Mouse (Mus musculus) hindlimb bud, embryonic 11.5 days (tissue): ENCODE measurements around the gene 2310057J18Rik.
"Not testable (repeated sequence)": the region's sequence is repeated elsewhere in the genome, so short reads cannot be mapped to it uniquely, and the experiment has no call there.

Experiments used
- DNase-seq: peaks from one replicate; pipeline ENCODE4 v3.0.0-alpha.2; 2012; ENCODE audit warnings: low read depth, low spot score; ENCODE audit errors: extremely low spot score

The 2310057J18Rik gene

DNA sequence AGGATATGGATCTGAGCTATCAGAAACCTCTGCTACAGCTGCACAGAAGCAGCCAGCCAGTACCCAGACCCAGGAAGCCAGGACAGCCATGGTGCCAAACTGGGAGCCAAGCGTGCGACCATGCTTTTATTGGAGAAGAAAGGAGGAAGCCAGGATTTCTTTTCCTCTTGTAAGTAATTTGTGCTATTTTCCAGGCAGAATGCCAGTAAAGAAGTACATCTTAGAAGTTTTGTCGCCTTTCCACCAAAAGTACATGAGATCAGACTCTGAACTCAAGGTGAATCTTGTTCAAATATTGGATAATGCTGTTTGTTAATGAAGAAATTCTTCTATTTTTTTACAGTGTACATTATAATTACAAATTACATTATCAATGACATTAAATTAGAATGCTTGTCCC is at the start of gene 2310057J18Rik:
Gene 2310057J18Rik (minus strand): TSS at position 101 of the 400 bp plus-strand sequence.
- no peak for DNase-seq

DNA sequence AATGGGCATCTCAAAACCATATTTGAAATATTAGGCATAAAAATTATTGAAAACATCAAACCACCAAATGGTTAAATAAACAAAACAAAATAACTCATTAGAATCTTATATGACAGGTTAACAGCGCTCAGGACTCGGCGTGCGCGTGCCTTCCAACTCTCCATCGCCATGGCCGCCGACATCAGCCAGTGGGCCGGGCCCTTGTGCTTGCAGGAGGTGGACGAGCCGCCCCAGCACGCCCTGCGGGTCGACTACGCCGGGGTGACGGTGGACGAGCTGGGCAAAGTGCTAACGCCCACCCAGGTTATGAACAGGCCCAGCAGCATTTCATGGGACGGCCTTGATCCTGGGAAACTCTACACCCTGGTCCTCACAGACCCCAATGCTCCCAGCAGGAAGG is 43.9 kb upstream of the 2310057J18Rik start:
- DNase-seq, result not testable (repeated sequence)

DNA sequence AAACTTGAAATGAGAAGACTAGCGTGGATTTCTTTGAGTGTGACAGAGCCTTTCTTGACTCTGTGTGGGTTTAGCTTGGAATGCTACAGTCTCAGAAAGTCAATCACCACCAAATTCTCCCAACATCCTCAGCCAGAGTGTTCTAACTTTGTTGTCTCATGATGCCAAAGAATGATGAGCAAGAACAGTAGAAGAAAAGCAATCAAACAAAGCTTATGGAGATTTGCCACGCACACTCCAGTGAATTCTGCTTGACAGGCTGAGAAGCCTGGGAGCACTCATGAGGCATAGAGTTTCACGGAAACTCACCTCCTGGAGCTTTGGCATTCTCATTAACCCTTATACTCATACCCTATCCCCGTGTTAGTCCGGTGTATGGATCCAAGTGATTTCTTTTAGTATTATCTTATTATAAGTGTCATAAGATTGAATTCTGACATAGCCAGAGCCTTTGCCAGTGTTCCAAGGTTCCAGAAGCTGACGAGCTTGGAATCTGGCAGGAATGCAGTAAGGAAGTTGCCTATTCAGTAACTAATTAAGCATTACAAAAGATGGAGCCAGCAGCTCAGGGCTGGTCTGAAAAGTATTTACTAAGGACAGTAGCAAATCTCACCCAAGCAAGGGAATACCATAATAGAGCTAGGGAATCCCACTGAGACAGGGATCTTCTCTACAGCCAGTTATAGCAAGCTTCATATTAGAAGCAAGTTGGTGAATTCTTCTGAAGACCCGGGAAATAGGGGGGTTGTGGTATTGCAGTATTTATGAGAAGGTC is 33.6 kb upstream of the 2310057J18Rik start:
- DNase-seq, result no peak

DNA sequence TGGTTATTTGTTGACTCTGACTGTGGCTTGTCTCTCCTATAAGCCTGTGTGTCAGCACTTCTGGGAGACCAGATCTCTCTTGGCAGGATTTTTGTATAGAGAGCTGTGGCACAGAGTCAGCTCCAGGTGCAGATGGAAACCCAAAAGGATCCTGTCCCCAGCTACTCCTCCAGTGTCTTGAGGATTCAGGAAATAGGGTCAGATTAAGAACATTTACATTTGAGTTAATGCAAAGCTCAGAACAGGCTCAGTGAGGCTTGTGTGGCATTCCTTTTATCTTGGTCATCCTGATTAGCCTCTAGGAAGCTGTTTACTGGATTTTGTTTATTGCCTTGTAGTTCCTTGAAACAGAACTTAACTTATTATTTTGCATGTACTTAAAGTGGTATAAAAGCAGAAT is 11.7 kb upstream of the 2310057J18Rik start:
- DNase-seq, result no peak

DNA sequence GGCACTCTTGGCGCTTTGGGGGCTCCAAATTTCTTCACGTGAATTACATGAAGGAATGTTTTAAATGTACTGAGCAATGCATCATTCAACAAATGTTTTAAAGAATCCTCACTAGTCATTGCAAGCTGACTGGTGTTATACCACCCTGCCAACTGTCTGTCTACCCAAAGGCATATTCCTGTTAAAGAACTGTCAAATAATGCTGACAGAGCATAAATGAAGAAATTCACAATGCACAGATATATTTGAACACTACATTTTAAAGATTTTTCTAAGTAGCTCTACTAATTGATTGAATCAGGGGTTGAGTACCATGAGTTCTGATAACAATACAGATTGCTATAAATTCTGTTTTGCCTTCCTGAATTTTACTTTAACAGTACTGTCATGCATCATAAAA is 2.9 kb upstream of the 2310057J18Rik start:
- no peak for DNase-seq

DNA sequence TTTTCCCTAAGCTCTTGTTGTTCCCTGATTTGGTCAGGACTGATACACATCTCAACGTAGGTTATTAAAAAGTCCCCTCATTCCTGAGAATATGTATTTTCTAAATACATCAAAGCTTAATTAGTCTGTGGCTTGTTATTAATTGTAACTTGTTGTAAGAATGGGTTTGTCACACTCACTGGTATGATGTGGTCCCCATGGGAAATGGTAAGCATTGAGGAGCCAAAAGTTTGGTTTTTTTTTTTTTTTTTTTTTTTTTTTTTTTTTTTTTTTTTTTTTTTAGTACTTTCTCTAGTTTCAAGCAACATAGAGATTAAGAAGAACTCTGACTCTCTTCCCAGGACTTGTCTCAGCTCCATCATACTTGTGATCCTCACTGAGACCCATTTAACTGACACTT is 17.9 kb downstream of the 2310057J18Rik start:
- DNase-seq, result no peak

DNA sequence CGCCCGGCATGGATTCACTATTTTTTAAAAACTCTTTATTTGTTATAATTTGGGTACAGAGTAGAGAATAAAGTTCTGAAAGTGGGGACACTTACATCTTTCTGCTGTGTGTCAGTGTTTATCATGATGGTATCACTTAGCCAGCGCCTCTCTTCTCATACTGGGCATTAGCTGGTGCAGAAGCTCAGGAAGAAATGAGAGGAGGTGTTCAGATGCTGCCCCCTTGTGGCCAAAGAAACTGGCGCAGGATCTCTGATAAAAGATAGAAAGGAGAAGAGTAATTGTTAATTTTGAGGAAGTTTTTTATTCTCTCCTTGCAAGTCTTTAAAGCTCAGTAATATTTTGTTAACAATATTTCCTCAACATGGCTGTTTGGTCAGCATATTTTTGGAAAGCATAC is 31.0 kb downstream of the 2310057J18Rik start:
- DNase-seq, result peak; percentile 28

DNA sequence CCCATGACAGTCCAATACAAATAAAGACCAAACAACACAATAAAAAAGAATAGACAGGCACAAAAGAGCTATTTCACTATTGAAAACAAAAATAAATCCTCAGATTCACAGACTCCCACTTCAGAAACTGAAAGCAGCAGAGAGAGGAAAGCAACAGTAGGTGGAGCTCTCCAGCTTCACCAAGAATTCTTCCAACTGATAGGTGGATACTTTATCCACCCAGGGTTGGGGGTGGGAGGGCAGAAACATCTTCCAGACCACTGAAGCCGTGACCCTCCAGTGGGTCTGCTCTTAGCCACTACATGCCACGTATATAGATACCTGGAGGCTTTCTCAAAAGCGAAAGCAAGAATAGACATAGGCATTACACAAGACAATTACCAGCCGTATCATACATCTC is 31.6 kb downstream of the 2310057J18Rik start:
- DNase-seq, result no peak
